Mouse (Mus musculus) CH12.LX (cell line): ENCODE measurements at regions not wholly inside any gene's neighbourhood (a gene's known extent, or its start where the extent isn't known, plus 50 kb on each side); places are given as distances from the start of the nearest gene placed in this dataset.

Experiments
- DNase-seq: peaks from one replicate; pipeline ENCODE4 v3.0.0-alpha.2; 2013; ENCODE audit errors: extremely low read depth
- H3K27ac ChIP-seq: 2 replicates; pipeline ENCODE4 v1.5.1; 2012; ENCODE audit warnings: low read depth, mild to moderate bottlenecking, control low read depth, moderate library complexity; ENCODE audit not compliant: insufficient read depth
- H3K27me3 ChIP-seq: replicated peaks from 2 replicates; pipeline ENCODE3; 2012; ENCODE audit warnings: inconsistent platforms
- H3K36me3 ChIP-seq, 2 experiments: replicated peaks in 1 of 2; 2 replicates each; pipeline versions ENCODE3 to v1.6.1; 2012; ENCODE audit warnings: inconsistent platforms in 1 of 2, low read length in 1 of 2, mild to moderate bottlenecking in 1 of 2, mixed read lengths in 1 of 2, moderate library complexity in 1 of 2; ENCODE audit not compliant: control insufficient read depth in 1 of 2, insufficient read depth in 1 of 2
- H3K4me1 ChIP-seq, 2 experiments: 2 replicates each; pipeline ENCODE4 v1.6.1; 2012; ENCODE audit warnings: inconsistent platforms in 1 of 2, moderate library complexity in 1 of 2; ENCODE audit not compliant: insufficient read depth in 2 of 2, control insufficient read depth in 1 of 2
- H3K4me2 ChIP-seq: 2 replicates; pipeline ENCODE4 v1.6.1; 2012; ENCODE audit warnings: low read depth, mild to moderate bottlenecking, control low read depth; ENCODE audit not compliant: poor library complexity, insufficient read depth, severe bottlenecking
- H3K4me3 ChIP-seq, 3 experiments: fragments of 150-350 bp in 1 of 3; sonication (generic) in 1 of 3; replicated peaks in 1 of 3; 2 replicates each; pipeline versions ENCODE3 to v1.5.1; 2011 to 2012; ENCODE audit warnings: low read depth in 2 of 3, low read length in 2 of 3, mild to moderate bottlenecking in 2 of 3, moderate library complexity in 2 of 3, control low read depth in 1 of 3, improper control_type of control experiment in 1 of 3, inconsistent platforms in 1 of 3, mixed read lengths in 1 of 3; ENCODE audit not compliant: poor library complexity in 1 of 3
- H3K79me2 ChIP-seq: replicated peaks from 2 replicates; pipeline ENCODE4 v1.6.1; 2012; ENCODE audit warnings: mild to moderate bottlenecking, moderate library complexity; ENCODE audit not compliant: control insufficient read depth, poor library complexity, insufficient read depth, severe bottlenecking; ENCODE audit errors: extremely low read depth
- H3K9ac ChIP-seq: 2 replicates; pipeline ENCODE4 v1.6.1; 2012; ENCODE audit warnings: low read depth, mild to moderate bottlenecking, control low read depth, moderate library complexity; ENCODE audit not compliant: insufficient read depth
- H3K9me3 ChIP-seq: replicated peaks from 2 replicates; pipeline ENCODE3; 2012; ENCODE audit warnings: low read length, inconsistent platforms, mixed read lengths
- BHLHE40 ChIP-seq: IDR thresholded peaks from 2 replicates; pipeline ENCODE4 v1.6.1; 2011; ENCODE audit warnings: mild to moderate bottlenecking, low read depth, low read length, improper control_type of control experiment
- CHD1 ChIP-seq: IDR thresholded peaks from 2 replicates; pipeline ENCODE4 v1.6.1; 2012; ENCODE audit warnings: low read depth, low read length, improper control_type of control experiment, inconsistent platforms
- EP300 ChIP-seq: IDR thresholded peaks from 2 replicates; pipeline ENCODE4 v1.6.1; 2011; ENCODE audit warnings: low read length, improper control_type of control experiment
- HCFC1 ChIP-seq: IDR thresholded peaks from 2 replicates; pipeline ENCODE4 v1.6.1; 2012; ENCODE audit warnings: low read depth, mild to moderate bottlenecking, inconsistent platforms, low read length, improper control_type of control experiment
- JUN ChIP-seq: IDR thresholded peaks from 2 replicates; pipeline ENCODE4 v1.6.1; 2011; ENCODE audit warnings: low read depth, mild to moderate bottlenecking, low read length, improper control_type of control experiment, moderate library complexity; ENCODE audit not compliant: insufficient read depth
- KAT2A ChIP-seq: IDR thresholded peaks from 2 replicates; pipeline ENCODE4 v1.6.1; 2012; ENCODE audit warnings: low read length, improper control_type of control experiment, inconsistent platforms; ENCODE audit not compliant: insufficient replicate concordance
- MXI1 ChIP-seq: IDR thresholded peaks from 2 replicates; pipeline ENCODE4 v1.6.1; 2011; ENCODE audit warnings: mild to moderate bottlenecking, low read depth, low read length, improper control_type of control experiment
- RCOR1 ChIP-seq: conservative IDR thresholded peaks from 2 replicates; pipeline ENCODE4 v1.6.1; 2012; ENCODE audit warnings: low read depth, mild to moderate bottlenecking, inconsistent platforms, low read length, improper control_type of control experiment
- SIN3A ChIP-seq: IDR thresholded peaks from 2 replicates; pipeline ENCODE4 v1.6.1; 2012; ENCODE audit warnings: low read length, improper control_type of control experiment, inconsistent platforms
- TBP ChIP-seq: conservative IDR thresholded peaks from 2 replicates; pipeline ENCODE4 v1.6.1; 2011; ENCODE audit warnings: low read depth, low read length, improper control_type of control experiment
- TCF12 ChIP-seq: IDR thresholded peaks from 2 replicates; pipeline ENCODE4 v1.6.1; 2014; ENCODE audit warnings: low read depth, mild to moderate bottlenecking, inconsistent platforms, low read length, improper control_type of control experiment
- ZNF384 ChIP-seq: IDR thresholded peaks from 2 replicates; pipeline ENCODE4 v1.6.1; 2012; ENCODE audit warnings: low read depth, low read length, improper control_type of control experiment, inconsistent platforms
- dilution Hi-C: fragments of 300-500 bp; cut with MboI; formaldehyde crosslinking; loops from 2 replicates; pipeline ENCODE4 v1.14.3; 2020; ENCODE audit warnings: low sequenced_read_pairs; ENCODE audit not compliant: extremely low pct_unique_long_range_greater_than_20kb, extremely low pct_ligation_motif_present
- in situ Hi-C: fragments of 300-500 bp; cut with MboI; formaldehyde crosslinking; loops from 3 replicates; pipeline ENCODE4 v1.14.3; 2019; ENCODE audit warnings: low sequenced_read_pairs, low pct_ligation_motif_present, low pct_unique_long_range_greater_than_20kb, mixed read lengths

- H3K27ac ChIP-seq, result no peak overlapping the region
- H3K4me3 ChIP-seq, result no peak overlapping the region
- no peaks in the 10 kb centered on the region for H3K36me3 ChIP-seq
- H3K9me3 ChIP-seq, result peaks cover 60% of the 10 kb centered on the region
- TF ChIP-seq BHLHE40, result no peak
- TF ChIP-seq EP300, result no peak
- no peak for TF ChIP-seq KAT2A
- TF ChIP-seq SIN3A, result no peak
- TF ChIP-seq MXI1, result no peak
- TF ChIP-seq, all 38 proteins: peak for 0
- no peak overlapping the region for H3K4me2 ChIP-seq
- H3K9ac ChIP-seq, result no peak overlapping the region
- dilution Hi-C loops, result no loop called here
- no peaks in the 10 kb centered on the region for H3K79me2 ChIP-seq
- H3K27me3 ChIP-seq, result no peaks in the 10 kb centered on the region
- in situ Hi-C loops, result no loop called here
- DNase-seq, result no peak
- H3K4me1 ChIP-seq, result no peaks in the 10 kb centered on the region
These were observed 598.5 kb downstream of the Tns3 start for GRCm38 (mm10) chr11:8065811-8066210.

GRCm38 (mm10) chr11:8065086-8065485 is 599.2 kb downstream of the Tns3 start:
- H3K27me3 ChIP-seq, result no peaks in the 10 kb centered on the region
- no peak overlapping the region for H3K4me2 ChIP-seq
- TF ChIP-seq RCOR1 (no peak), EP300 (no peak), JUN (no peak)
- H3K36me3 ChIP-seq, result no peaks in the 10 kb centered on the region
- H3K4me3 ChIP-seq, result no peak overlapping the region
- dilution Hi-C loops, result no loop called here
- no peak overlapping the region for H3K27ac ChIP-seq
- H3K9ac ChIP-seq, result no peak overlapping the region
- no peaks in the 10 kb centered on the region for H3K79me2 ChIP-seq
- in situ Hi-C loops, result no loop called here
- H3K4me1 ChIP-seq, result no peaks in the 10 kb centered on the region
- DNase-seq, result no peak
- H3K9me3 ChIP-seq, result peaks cover 55% of the 10 kb centered on the region

GRCm38 (mm10) chr11:8061989-8062388 is 602.3 kb downstream of the Tns3 start:
- dilution Hi-C loops, result no loop called here

More at GRCm38 (mm10) chr11:8061989-8062388, 602.3 kb downstream of the Tns3 start:
- TF ChIP-seq TBP, result no peak
- no peak for TF ChIP-seq TCF12
- TF ChIP-seq CHD1, result no peak
- TF ChIP-seq SIN3A, result no peak
- TF ChIP-seq HCFC1, result no peak
- no peak for TF ChIP-seq ZNF384
- Histone ChIP-seq H3K27me3 (no peaks in the 10 kb centered on the region), H3K27ac (no peak overlapping the region), H3K36me3 (no peaks in the 10 kb centered on the region), H3K9ac (no peak overlapping the region), H3K4me3 (no peak overlapping the region), H3K4me2 (no peak overlapping the region), H3K9me3 (peaks cover 33% of the 10 kb centered on the region), H3K79me2 (no peaks in the 10 kb centered on the region), H3K4me1 (no peaks in the 10 kb centered on the region)
- no peak for DNase-seq
- in situ Hi-C loops, result no loop called here
